Mouse (Mus musculus): ENCODE data around the gene Apbb1ip. TPM values are rescaled to one million over a fixed set of nuclear protein-coding genes. Genes with fewer than 3 reads are reported as not detected.
A peak's percentile ranks its signal among the peaks of the same experiment; 100 is the strongest.

Gene Apbb1ip
- total RNA-seq, 2 experiments from 2014 or later: 2.5 to 4.9 TPM

GRCm38 (mm10) chr2:22775213-22775612, 1.3 kb downstream of the Apbb1ip start:
- DNase-seq: peak in 1 of 2 experiments; percentile 25

GRCm38 (mm10) chr2:22775681-22776080, 1.8 kb downstream of the Apbb1ip start:
- no peak for DNase-seq

- no peak for DNase-seq
Measured at GRCm38 (mm10) chr2:22776568-22777230, 2.8 kb downstream of the Apbb1ip start.

- DNase-seq: no peak
Measured at GRCm38 (mm10) chr2:22777757-22778156, 3.9 kb downstream of the Apbb1ip start.

GRCm38 (mm10) chr2:22780884-22781283, 7.0 kb downstream of the Apbb1ip start:
- no peak for DNase-seq

GRCm38 (mm10) chr2:22781387-22782009, 7.6 kb downstream of the Apbb1ip start:
- no peak for DNase-seq

- no peak for DNase-seq
Measured at GRCm38 (mm10) chr2:22782057-22782456, 8.2 kb downstream of the Apbb1ip start.

GRCm38 (mm10) chr2:22783137-22783638, 9.3 kb downstream of the Apbb1ip start:
- no peak for DNase-seq

- DNase-seq: peak in 1 of 2 experiments; percentile 29
Measured at GRCm38 (mm10) chr2:22784186-22784585, 10.3 kb downstream of the Apbb1ip start.

GRCm38 (mm10) chr2:22784771-22785170, 10.9 kb downstream of the Apbb1ip start:
- DNase-seq: no peak

GRCm38 (mm10) chr2:22788658-22789057, 14.8 kb downstream of the Apbb1ip start:
- DNase-seq: no peak

GRCm38 (mm10) chr2:22789576-22789975, 15.7 kb downstream of the Apbb1ip start:
- DNase-seq: no peak

GRCm38 (mm10) chr2:22790435-22790834, 16.5 kb downstream of the Apbb1ip start:
- no peak for DNase-seq

GRCm38 (mm10) chr2:22795087-22795486, 21.2 kb downstream of the Apbb1ip start:
- DNase-seq: no peak

- no peak for DNase-seq
Measured at GRCm38 (mm10) chr2:22796487-22796886, 22.6 kb downstream of the Apbb1ip start.

GRCm38 (mm10) chr2:22799430-22800041, 25.6 kb downstream of the Apbb1ip start:
- peak in 1 of 2 experiments; percentile 30 for DNase-seq

GRCm38 (mm10) chr2:22805589-22805988, 31.7 kb downstream of the Apbb1ip start:
- DNase-seq: peak in 1 of 2 experiments; percentile 25

GRCm38 (mm10) chr2:22806576-22806975, 32.7 kb downstream of the Apbb1ip start:
- DNase-seq: no peak

GRCm38 (mm10) chr2:22807312-22807711, 33.4 kb downstream of the Apbb1ip start:
- no peak for DNase-seq

GRCm38 (mm10) chr2:22810851-22811250, 37.0 kb downstream of the Apbb1ip start:
- DNase-seq: peak; percentile 62 to 78

GRCm38 (mm10) chr2:22811466-22811865, 37.6 kb downstream of the Apbb1ip start:
- no peak for DNase-seq

- DNase-seq: no peak
Measured at GRCm38 (mm10) chr2:22813921-22814320, 40.0 kb downstream of the Apbb1ip start.

- DNase-seq: no peak
Measured at GRCm38 (mm10) chr2:22815674-22816073, 41.8 kb downstream of the Apbb1ip start.

All from heart, adult 18-20 months (tissue).